Mouse (Mus musculus): ENCODE results near the gene Cacna1d.

- TF ChIP-seq CTCF (IDR thresholded peaks at IDR 0.05; ENCODE audit: insufficient read depth, low read length), result no peak
- TF ChIP-seq POLR2A (IDR thresholded peaks at IDR 0.05; ENCODE audit: borderline replicate concordance, extremely low read depth, low read depth, low read length), result no peak
Observed at GRCm38 (mm10) chr14:30341825-30342590, 149.2 kb downstream of the Cacna1d start.
